Mouse (Mus musculus) thymus, postnatal 36 days (tissue): Measurements from ENCODE around the gene Aip.
"Not testable (repeated sequence)": the region's sequence is repeated elsewhere in the genome, so short reads cannot be mapped to it uniquely, and the experiment has no call there.

Experiments
- DNase-seq, 2 experiments: peaks; one replicate each; pipeline ENCODE4 v3.0.0; 2022; ENCODE audit warnings: mixed read lengths in 2 of 2

Gene Aip

DNA sequence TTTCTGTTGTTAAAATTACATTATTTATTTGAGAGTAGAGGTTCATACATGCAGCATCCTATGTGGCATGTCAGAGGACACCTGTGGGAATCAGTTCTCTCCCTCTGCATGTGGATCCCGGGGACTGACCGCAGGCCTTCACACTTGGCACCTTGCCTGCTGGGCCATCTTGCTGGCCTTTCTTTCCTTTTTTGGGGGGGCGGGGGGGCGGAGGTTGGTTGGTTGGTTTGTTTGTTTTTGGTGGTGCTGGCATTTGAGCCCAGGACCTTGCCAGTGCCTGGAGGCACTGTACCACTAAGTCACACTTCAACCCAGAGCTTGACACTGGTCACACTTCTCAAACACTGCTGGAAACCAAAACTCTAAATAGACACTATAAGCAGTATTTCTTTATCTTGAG lies 8.7 kb upstream of the Aip start:
- DNase-seq = no peak

DNA sequence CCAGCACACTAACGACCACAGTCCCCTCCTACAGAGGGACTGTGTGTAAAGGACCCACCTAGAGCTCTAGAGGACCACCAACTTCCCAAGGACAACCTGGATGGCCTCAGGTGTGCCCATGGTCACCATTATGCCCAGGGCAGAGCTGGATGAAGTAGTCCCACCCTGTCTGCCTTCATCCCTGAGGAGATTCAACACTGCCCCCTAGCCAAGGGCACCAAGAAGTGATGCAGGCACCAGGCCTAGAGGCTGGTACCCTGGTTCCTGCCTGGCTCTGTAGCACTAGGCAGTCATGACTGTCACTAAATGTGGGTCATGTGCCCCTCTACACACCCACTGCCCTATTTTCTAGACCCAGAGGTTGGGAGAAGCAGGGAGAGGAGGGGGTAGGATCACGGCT lies 6.1 kb upstream of the Aip start:
- DNase-seq = peak in 1 of 2 experiments; percentile 43

GRCm38 (mm10) chr19:4131075-4131474 lies 5.4 kb upstream of the Aip start:
- no peak for DNase-seq

- DNase-seq = no peak
Measured at GRCm38 (mm10) chr19:4130106-4130505, 4.4 kb upstream of the Aip start.

DNA sequence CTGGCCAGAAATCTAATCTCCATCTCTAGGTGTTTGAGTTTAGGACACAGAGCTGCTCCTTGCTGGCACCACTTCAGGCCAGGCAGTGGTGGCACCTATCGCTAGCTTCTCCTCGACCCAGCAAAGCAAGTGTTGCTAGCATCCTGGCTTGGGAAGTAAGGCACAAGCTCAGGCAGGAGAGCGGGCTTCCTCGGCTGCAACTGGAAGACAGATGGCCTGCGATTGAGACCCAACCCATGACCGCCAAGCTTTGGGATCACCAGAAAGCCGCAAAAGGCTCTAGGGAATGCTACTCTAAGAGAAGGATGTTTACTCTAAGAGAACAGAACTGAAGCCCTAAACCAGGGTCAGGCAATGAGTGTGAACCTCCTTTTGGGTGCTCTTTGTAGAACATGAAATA lies 3.8 kb upstream of the Aip start:
- DNase-seq = no peak

DNA sequence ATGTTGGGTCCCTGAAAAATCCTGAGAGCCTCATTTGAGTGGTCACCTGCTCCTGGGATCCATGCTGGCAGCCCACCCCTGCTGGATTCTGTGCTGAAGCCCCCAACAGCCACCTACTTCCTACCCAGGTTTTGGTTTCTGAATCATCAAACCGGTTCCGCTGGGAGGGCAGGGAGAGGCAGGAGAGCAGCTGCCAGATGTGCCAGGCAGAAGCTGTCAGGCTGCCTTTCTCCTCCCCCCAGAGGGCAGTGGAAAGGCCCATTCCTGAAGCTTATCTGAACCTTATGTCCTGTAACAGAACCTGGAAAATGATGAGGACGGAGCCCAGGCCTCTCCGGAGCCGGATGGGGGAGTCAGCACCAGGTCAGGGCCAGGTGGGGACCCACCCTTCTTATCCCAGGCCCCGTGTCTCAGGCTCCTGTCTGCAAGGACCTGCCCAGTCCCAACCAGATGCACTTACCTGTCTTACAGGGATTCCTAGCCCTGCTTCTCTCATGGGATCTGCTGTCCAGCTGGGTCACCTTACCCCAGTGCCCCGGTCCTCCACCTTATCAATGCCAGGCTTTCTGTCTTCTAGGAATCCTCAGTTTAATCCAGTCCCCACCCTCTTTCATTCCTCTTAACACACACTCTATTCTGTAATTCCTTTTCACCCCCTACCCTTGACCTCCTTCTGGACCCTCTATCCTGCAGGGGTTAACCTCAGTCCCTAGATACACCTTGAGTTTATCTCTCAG lies 1.3 kb upstream of the Aip start:
- DNase-seq = peak in 1 of 2 experiments; percentile 55

GRCm38 (mm10) chr19:4125268-4125667 lies 390 bp downstream of the Aip start:
- not testable (repeated sequence) for DNase-seq

DNA sequence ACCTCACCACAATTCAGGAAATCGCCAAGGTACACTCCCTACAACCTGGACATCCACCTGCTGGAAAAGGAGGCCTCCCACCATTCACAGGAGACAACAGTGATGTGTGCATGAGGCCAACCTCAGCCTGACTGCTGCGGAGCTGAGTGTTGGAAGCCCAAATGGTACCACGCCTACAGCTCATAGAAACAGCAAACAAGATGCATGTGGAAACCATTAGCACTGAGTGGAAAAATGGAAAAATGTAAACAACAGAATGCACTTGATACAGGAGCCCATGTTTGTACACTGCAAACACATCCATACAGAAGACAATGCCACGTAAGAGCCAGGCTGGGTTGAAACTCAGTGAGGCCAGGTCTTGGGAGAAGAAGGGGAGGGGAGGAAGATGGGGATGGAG lies 1.2 kb downstream of the Aip start:
- no peak for DNase-seq

DNA sequence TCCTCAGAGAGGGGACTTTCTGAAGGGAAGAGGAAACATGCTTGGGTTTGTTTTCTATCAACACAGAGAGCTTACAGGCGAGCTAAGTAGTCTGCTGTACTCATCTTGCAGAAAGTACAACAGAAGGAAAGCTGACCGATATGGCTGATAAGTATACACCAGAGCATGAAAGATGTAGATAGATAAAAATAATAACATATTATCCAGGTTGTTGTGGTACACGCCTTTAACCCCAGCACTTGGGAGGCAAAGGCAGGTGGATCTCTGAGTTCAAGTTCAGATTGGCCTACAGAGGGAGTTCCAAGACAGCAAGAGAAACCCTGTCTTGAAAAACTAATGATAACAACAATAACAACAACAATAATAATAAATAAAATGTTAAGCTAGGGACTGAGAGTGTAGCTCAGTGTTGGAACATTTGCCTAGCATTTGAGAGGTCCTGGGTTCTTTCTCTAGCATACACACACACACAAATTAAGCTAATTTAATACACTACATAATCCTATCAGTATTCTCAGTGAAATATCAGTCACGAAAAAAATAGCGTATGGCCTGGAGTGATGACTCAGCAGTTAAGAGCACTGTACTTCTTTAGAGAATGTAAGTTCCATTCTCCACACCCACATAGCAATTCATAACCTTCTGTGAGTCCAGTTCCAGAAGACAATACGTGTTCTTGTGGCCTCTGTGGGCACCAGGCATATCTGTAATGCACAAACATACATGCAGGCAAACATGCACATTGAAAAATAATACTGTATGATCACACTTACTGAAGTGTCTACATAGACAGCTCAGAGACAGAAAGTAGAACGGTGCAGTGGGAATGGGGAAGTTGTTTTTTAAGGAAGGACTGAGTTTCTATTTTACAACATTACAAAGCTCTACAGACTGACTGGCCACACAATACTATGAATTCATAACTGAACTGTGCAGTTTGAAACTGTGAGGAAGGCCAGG lies 3.0 kb downstream of the Aip start:
- no peak for DNase-seq

GRCm38 (mm10) chr19:4121896-4122295 lies 3.8 kb downstream of the Aip start:
- DNase-seq = not testable (repeated sequence)

GRCm38 (mm10) chr19:4121097-4121805 lies 4.4 kb downstream of the Aip start:
- DNase-seq = peak; percentile 98 to 99

GRCm38 (mm10) chr19:4120496-4120895 lies 5.2 kb downstream of the Aip start:
- DNase-seq = no peak

- no peak for DNase-seq
Measured at GRCm38 (mm10) chr19:4119716-4120487, 5.8 kb downstream of the Aip start.

- no peak for DNase-seq
Measured at GRCm38 (mm10) chr19:4118350-4118749, 7.3 kb downstream of the Aip start.

DNA sequence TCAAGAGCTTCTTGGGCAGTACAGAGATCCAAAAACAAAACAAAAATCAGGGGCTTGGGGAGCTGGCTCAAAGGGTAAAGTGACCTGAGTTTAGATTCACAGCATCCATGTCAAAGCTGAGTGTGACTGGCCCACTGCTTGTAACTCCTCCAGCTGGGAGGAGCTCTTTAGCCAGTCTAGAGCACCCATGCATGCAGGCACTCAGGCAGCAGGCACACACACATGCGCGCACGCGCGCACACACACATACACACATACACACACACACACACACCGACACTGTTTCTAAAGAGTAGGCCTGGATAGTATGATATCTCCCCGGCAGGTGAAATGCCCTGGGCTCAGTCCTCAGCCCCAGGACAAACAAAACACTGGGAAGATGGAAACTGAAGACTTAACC lies 8.7 kb downstream of the Aip start:
- no peak for DNase-seq

GRCm38 (mm10) chr19:4115816-4116215 lies 9.8 kb downstream of the Aip start:
- no peak for DNase-seq

DNA sequence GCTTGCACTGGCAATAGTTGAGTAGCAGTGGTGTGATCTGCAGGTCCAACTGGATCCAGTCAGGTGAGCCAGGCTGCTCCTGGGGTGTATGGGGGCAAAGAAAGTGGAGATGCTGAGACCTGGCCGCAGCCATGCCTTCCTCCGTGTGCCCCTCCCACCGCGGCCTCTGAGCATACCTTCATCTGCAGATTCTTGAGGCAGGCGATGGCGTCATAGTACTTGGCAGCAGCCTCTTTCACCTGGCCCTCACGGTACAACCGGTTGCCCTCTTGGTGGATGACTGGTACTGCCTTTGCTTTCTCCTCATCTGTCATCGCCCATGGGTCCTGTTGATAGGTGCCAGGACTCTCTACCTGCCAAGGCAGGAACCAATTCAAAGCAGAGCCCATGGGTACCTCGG lies 10.5 kb downstream of the Aip start:
- no peak for DNase-seq

GRCm38 (mm10) chr19:4114551-4114950 lies 11.1 kb downstream of the Aip start:
- DNase-seq = no peak

DNA sequence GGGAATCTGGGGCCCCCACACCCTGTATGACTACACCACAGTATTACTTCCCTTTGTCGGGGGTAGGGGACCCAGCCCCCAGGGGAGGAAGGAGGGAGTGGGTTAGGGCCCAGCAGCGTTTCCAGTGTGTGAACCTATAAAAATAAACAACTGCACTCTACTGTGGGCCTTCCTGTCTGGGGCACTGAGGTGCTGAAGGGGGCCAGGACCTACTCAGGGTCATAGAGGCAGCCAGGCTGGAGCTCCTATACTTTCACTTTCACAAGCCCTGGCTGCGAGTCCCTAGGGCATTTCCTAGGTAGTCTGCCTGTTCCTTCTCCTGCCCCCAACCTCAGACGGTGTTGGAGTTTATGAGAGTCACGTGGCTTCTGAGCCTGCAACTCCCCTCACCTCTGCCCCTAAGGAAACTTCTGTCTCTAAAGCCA lies 11.8 kb downstream of the Aip start:
- DNase-seq = peak in 1 of 2 experiments; percentile 40

- no peak for DNase-seq
Measured at GRCm38 (mm10) chr19:4113186-4113805, 12.4 kb downstream of the Aip start.

DNA sequence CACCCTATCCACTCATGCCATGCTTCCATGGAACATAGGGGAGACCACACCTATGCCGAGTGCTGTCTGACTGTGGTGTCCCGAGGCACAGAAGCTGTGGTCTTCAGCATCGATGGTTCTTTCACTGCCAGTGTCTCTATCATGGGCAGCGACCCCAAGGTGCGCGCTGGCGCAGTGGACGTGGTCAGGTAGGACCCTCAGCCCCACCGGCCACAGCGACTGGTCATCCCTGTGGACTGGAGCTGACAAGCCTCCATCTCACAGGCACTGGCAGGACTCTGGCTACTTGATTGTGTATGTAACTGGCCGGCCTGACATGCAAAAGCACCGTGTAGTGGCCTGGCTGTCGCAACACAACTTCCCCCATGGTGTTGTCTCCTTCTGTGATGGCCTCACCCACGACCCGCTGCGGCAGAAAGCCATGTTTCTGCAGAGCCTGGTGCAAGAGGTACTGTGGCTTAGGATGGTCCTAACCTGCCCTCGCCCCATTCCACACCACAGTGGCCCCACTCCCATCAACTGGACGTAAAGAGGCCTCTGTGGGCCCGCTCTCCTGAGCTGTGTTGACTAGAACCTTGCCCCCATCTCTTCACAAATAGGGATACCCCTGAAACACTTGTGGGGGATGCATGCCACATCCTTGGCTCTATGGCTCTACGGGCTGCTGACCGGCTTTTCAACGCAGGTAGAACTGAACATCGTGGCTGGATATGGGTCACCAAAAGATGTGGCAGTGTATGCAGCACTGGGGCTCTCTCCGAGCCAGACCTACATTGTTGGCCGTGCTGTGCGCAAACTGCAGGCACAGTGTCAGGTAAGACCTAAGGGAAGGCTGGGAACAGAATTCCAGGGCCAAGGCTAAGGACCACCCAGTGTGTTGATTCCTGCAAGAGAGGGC lies 13.3 kb downstream of the Aip start:
- no peak for DNase-seq
